Mouse (Mus musculus): ENCODE results near the gene BC034090.

GRCm38 (mm10) chr1:155237390-155237789 lies 6.9 kb downstream of the BC034090 start:
- TF ChIP-seq CTCF (IDR thresholded peaks at IDR 0.05; ENCODE audit: low read depth, low read length) (no peak), POLR2A (IDR thresholded peaks at IDR 0.05; ENCODE audit: borderline replicate concordance, low read depth, low read length) (no peak)

Measured in bone marrow macrophage, adult 2 months (primary cell).